Mouse (Mus musculus) spleen, adult 2 months (tissue): ENCODE measurements around the gene Rnft2. TPM values are rescaled to one million over a fixed set of nuclear protein-coding genes. Genes with fewer than 3 reads are reported as not detected.

Experiments used
- DNase-seq, 2 experiments: peaks; one replicate each; pipeline versions ENCODE4 v3.0.0 to v3.0.0-alpha.2; 2012 to 2021; ENCODE audit warnings: low spot score in 2 of 2, low read depth in 1 of 2
- H3K27ac ChIP-seq: fragments of 200-500 bp; 2 replicates; pipeline ENCODE4 v1.5.1; 2012; ENCODE audit warnings: low read length, inconsistent platforms; ENCODE audit not compliant: insufficient read depth
- H3K27me3 ChIP-seq: fragments of 200-500 bp; 2 replicates; pipeline ENCODE4 v1.6.1; 2012; ENCODE audit warnings: mild to moderate bottlenecking, moderate library complexity, low read length, inconsistent platforms; ENCODE audit not compliant: control insufficient read depth, insufficient read depth
- H3K36me3 ChIP-seq: fragments of 200-500 bp; 2 replicates; pipeline ENCODE4 v1.6.1; 2012; ENCODE audit warnings: mild to moderate bottlenecking, low read length, inconsistent platforms; ENCODE audit not compliant: control insufficient read depth, insufficient read depth
- H3K4me1 ChIP-seq: fragments of 200-500 bp; 2 replicates; pipeline ENCODE4 v1.6.1; 2011; ENCODE audit warnings: inconsistent platforms; ENCODE audit not compliant: control insufficient read depth, insufficient read depth, insufficient read length
- H3K4me3 ChIP-seq: fragments of 200-500 bp; 2 replicates; pipeline ENCODE4 v1.5.1; 2011; ENCODE audit warnings: mild to moderate bottlenecking, inconsistent platforms; ENCODE audit not compliant: insufficient read depth, insufficient read length; ENCODE audit errors: extremely low read depth
- CTCF ChIP-seq: fragments of 200-500 bp; IDR thresholded peaks from 2 replicates; pipeline ENCODE4 v1.5.1; 2011; ENCODE audit warnings: mild to moderate bottlenecking, inconsistent platforms; ENCODE audit not compliant: insufficient read depth, insufficient read length, insufficient replicate concordance; ENCODE audit errors: extremely low read depth
- POLR2A ChIP-seq: fragments of 200-500 bp; IDR thresholded peaks from 2 replicates; pipeline ENCODE4 v1.6.1; 2011; ENCODE audit warnings: low read depth, low read length, inconsistent platforms
- WGBS: fragments of 180-500 bp; shearing (Covaris S2); methylation state at CpG from one replicate; pipeline ENCODE4 v1.1.7; 2018; 5-methylcytosine and 5-hydroxymethylcytosine counted together
- polyA plus RNA-seq: library from polyadenylated mRNA; depleted of rRNA; stranded (reverse); fragments of >200 nt; gene quantifications from 2 replicates; pipeline ENCODE4 v1.2.3, GENCODE M21; 2012

Rnft2 gene
- polyA plus RNA-seq, 1 experiment: 1.2 TPM

DNA sequence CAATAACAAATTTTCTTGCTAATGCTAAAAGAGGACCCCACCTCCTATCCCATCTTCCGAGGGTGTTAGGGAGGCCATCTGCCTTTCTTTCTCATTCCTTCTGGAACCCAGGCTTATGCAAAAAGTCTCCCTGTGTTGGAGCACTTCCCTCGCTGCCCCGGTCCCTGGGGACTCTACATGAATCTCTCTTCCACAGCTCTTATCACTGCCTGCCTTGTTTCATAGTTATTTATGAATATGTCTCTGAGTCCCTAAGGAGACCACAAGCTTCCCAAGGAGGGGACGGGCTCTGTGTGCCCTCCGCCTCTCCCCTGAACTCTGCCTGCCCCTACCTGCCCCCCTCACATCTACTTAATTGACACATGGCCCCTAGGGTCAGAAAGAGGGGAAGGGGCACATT, 45.2 kb downstream of the Rnft2 start:
- Histone ChIP-seq H3K4me3 (no peak overlapping the region), H3K36me3 (no peaks in the 10 kb centered on the region), H3K27ac (no peak overlapping the region), H3K27me3 (no peaks in the 10 kb centered on the region), H3K4me1 (no peaks in the 10 kb centered on the region)
- WGBS: 68% methylated on average over 5 of the region's 5 CpGs
- no peak for DNase-seq
- TF ChIP-seq CTCF: no peak

DNA sequence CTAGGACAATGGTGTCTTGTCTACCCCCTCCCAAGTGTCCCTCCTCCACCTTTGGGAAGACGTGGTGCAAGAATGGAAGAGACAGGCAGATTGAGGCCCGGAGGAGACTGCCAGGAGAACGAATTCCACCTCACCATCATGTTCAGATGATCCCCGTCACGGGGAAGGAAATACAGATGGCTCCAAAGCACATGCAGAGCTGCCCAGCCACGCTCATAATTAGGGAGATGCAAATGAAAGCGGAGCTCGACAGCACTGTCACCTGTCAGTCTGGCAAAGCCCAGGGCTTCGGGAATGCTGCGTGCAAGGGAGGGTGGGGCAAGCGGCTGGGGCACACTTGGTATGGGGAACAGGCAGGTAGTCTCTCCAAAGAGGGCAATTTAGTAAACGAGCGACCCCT, 47.5 kb downstream of the Rnft2 start:
- no peaks in the 10 kb centered on the region for H3K36me3 ChIP-seq
- no peak overlapping the region for H3K27ac ChIP-seq
- TF ChIP-seq CTCF (no peak), POLR2A (no peak)
- no peaks in the 10 kb centered on the region for H3K27me3 ChIP-seq
- DNase-seq: no peak
- H3K4me3 ChIP-seq: no peak overlapping the region
- 80% methylated on average over 13 of the region's 13 CpGs for WGBS
- H3K4me1 ChIP-seq: no peaks in the 10 kb centered on the region

DNA sequence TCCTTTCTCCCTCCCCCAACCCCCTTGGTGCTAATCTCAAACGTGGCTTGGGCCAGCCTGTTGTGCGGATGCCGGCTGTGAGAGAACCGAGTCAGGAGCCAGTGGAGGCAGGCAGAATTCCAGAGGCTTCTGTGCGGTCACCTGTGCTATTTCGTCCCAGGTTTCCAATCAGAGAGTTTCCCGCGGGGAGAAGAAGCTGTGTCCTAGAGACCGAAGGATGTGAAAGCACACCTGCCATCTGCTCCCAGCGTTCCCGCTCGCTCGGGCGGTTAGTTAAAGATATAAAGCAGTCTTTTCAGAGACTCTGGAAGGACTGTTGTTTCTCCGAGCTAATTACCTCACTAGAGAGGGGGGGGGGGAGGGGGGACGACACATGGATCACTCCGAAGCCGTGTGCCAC, 52.7 kb downstream of the Rnft2 start:
- WGBS: 39% methylated on average over 18 of the region's 18 CpGs
- no peak for TF ChIP-seq POLR2A
- no peak for DNase-seq

DNA sequence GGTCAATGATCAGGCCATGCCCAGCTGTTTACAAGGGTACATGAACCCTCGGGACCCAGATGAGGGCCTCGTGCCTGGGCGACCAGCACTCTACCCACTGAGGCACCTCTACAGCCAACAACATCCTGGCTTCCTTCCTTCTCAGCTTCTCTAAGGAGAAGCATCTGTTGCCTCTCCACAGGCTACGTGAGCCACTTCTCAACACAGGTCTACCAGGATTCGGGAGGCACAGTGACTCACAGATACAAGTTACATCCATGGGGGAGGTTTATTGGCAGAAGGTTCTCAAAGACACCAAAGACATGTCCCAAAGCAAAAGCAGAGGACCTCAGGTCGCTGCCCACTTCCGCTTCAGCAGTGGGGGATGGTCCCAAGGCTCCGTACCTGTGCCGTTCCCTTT, 54.4 kb downstream of the Rnft2 start:
- no peaks in the 10 kb centered on the region for H3K27me3 ChIP-seq
- no peak overlapping the region for H3K27ac ChIP-seq
- H3K36me3 ChIP-seq: no peaks in the 10 kb centered on the region
- no peak for TF ChIP-seq POLR2A
- TF ChIP-seq CTCF: no peak
- H3K4me3 ChIP-seq: no peak overlapping the region
- WGBS: 62% methylated on average over 9 of the region's 9 CpGs
- no peaks in the 10 kb centered on the region for H3K4me1 ChIP-seq
- no peak for DNase-seq

More for the DNA sequence above, 52.7 kb downstream of the Rnft2 start:
- no peak overlapping the region for H3K4me3 ChIP-seq
- H3K27ac ChIP-seq: no peak overlapping the region
- no peaks in the 10 kb centered on the region for H3K4me1 ChIP-seq
- no peaks in the 10 kb centered on the region for H3K27me3 ChIP-seq
- H3K36me3 ChIP-seq: no peaks in the 10 kb centered on the region

DNA sequence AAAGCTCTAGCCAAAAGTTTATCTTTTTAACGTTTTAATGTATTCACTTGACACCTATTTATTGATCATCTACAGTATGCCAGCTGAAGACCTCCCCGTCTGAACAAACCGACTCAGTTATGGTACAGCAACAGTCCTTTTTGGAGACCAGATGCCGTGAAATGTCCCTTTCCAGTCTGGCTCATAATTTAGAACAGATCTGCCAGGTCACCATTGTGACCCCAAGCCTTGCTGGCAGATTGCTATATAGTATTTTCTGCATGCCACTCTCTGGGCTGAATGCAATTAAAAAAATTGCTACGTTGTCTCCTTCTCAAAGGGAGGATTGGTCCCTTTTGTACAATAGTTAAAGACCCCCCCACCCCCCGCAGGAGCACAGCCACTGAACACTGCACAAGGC, 56.6 kb downstream of the Rnft2 start:
- DNase-seq: no peak
- Histone ChIP-seq H3K4me3 (no peak overlapping the region), H3K36me3 (no peaks in the 10 kb centered on the region), H3K27ac (no peak overlapping the region), H3K27me3 (no peaks in the 10 kb centered on the region), H3K4me1 (no peaks in the 10 kb centered on the region)
- TF ChIP-seq CTCF (no peak), POLR2A (no peak)
- WGBS: 72% methylated on average over 6 of the region's 6 CpGs

DNA sequence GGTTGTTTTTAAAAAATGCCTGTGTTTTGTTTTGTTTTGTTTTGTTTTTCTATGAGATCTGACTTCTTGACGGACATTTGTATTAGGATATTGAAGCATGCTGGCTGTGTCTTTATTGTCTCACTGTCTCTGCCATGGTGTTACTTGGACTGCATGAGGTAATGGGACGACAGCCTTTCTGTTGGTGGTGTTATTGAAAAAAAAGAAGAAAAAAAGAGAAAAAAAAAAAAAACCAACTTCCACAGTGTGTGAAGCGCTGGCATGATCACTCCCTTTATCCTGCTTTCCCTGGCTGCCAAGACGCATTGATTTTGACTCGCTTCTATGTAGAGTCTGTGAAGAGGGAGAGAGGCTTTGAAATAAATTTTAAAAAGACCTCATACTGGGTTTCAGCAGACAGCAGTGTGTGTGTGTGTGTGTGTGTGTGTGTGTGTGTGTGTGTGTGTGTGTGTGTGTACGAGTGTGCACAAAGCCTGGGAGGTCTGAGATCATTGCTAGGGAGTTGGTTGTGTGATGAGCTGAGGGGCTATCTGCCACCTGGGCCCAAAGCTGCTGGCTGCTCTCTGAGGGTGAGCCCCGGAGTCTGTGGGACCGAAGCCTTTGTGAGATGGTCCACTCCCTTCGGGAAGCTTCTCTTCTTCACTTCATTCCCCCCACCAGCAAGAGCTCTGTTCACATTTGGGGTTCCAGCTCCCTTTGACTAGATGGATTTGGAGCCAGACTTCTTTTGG, 57.8 kb downstream of the Rnft2 start:
- H3K4me3 ChIP-seq: no peak overlapping the region
- no peaks in the 10 kb centered on the region for H3K27me3 ChIP-seq
- no peaks in the 10 kb centered on the region for H3K36me3 ChIP-seq
- WGBS: 77% methylated on average over 9 of the region's 9 CpGs
- no peak for TF ChIP-seq CTCF
- TF ChIP-seq POLR2A: no peak
- H3K27ac ChIP-seq: no peak overlapping the region
- no peak for DNase-seq
- no peaks in the 10 kb centered on the region for H3K4me1 ChIP-seq

DNA sequence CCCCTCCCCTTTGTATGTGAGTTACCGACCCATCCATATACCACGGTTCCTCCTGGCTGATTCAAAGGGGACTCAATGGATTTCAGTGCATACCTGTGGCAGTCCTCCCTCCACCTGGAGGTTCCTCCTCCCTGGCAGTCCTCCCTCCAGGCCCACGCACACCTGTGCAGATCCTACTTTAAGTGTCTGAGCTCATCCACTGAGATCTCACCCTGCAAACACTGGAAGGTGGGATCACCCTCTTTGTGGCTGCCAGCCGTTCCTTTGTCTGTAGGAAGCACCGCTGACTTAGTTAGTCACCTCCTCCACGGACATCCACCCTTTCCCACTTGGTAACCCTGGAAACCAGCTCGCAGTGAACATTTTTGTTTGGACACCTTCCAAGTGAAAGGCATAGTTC, 67.3 kb downstream of the Rnft2 start:
- Histone ChIP-seq H3K36me3 (no peaks in the 10 kb centered on the region), H3K4me3 (no peak overlapping the region), H3K27ac (no peak overlapping the region), H3K4me1 (no peaks in the 10 kb centered on the region), H3K27me3 (peaks cover 9% of the 10 kb centered on the region; the same call in 1 of the 2 replicates)
- DNase-seq: no peak
- TF ChIP-seq POLR2A (no peak), CTCF (no peak)
- 75% methylated on average over 7 of the region's 7 CpGs for WGBS
